Comparison of ENCODE assay signal across 9 mouse cellular contexts in the genomic region with DNA sequence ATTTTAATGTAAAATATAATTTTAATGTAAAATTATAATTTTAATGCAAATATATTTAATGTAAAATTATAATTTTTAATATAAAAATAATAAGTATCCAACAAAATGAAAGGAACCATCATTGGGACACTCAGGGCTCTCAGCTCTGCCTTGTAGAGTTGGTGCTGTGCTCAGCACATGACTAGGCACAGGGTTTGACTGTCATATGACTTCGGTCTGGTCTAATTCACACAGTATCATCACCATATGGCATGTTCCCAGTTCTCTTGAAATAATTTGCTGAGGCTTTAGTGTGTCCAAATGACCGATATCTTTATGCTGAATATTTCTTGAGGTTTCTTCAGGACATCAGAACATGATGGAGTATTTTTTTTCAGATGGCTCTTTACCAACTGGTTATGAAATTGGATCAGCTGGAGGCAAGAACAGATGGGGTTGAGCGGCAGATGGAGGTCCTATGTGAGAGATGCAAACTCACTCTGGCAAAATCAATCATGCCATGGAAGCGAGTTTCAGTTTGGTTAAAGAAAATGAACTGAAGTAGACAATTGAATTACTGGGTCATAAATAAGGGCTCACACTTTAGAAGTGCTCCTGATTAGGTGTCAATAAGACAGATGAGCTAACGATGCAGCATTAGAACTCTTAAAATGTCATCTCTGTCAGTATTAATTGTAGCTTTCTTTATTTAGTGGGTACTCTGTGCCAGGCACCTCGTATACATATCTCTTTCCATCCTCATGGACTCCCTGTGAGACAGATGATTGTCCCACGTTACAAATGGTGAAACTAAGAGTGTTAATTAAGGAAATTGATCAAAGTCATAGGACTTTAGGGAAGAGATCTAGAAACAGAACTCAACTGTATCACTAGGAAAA.
DNase-seq lines count a peak whose midpoint lies in the region.
"Had no signal": no experiment of that assay in that cellular context is flagged by ENCODE, and none has a peak within 500 bp of the region (broad histone marks: within the 10 kb centered on the region; RNA-seq: fewer than 3 reads in every experiment).

No protein-coding gene starts in this region.

- H3K27ac ChIP-seq in hindbrain, embryonic 10.5 days, result no peak overlapping the region

- no peak overlapping the region for H3K4me3 ChIP-seq in hindbrain, embryonic 10.5 days

- no peaks in the 10 kb centered on the region for H3K27me3 ChIP-seq in hindbrain, embryonic 10.5 days (ENCODE audit: insufficient read depth, poor library complexity, severe bottlenecking)

- no peaks in the 10 kb centered on the region for H3K9me3 ChIP-seq in hindbrain, embryonic 10.5 days

- peak; percentile 0 for DNase-seq in lung, postnatal 25 days (ENCODE audit: low spot score)
- no peak for DNase-seq in lung, adult 18-20 months
- DNase-seq in hindbrain, embryonic 10.5 days (ENCODE audit: low spot score), result peak; percentile 5
- peak; percentile 23 for DNase-seq in left cerebral cortex, adult 11 months (ENCODE audit: low spot score)
- peak; percentile 8 to 22 for DNase-seq in right cerebral cortex, postnatal 36 days (ENCODE audit: low spot score in 2 of 2)
- DNase-seq in thymus, postnatal 0 days (ENCODE audit: low spot score), result no peak
- DNase-seq in ovary, postnatal 36 days (ENCODE audit: low spot score), result no peak
- DNase-seq in urinary bladder, postnatal 14 days (ENCODE audit: low spot score), result no peak
- DNase-seq: liver, postnatal 0 days had no signal

- no peaks in the 10 kb centered on the region for H3K4me1 ChIP-seq in hindbrain, embryonic 10.5 days (replicated peaks)

- H3K36me3 ChIP-seq in hindbrain, embryonic 10.5 days, result no peaks in the 10 kb centered on the region

- 78% methylated on average over 7 of the region's 7 CpGs for WGBS in hindbrain, embryonic 10.5 days

Comparison
In these comparisons a context has a peak if more than half of its experiments do, and no peak if none do; other contexts are left out.
1. DNase-seq: peak in lung, postnatal 25 days (single experiment), hindbrain, embryonic 10.5 days (single experiment), left cerebral cortex, adult 11 months (single experiment) and right cerebral cortex, postnatal 36 days (2 of 2); none in lung, adult 18-20 months (0 of 2), thymus, postnatal 0 days (single experiment), ovary, postnatal 36 days (single experiment) and urinary bladder, postnatal 14 days (single experiment).